Mouse (Mus musculus): ENCODE results near the gene Fgf5.

Gene Fgf5

GRCm38 (mm10) chr5:98306528-98306927 is 52.5 kb downstream of the Fgf5 start:
- DNase-seq, result no peak

DNA sequence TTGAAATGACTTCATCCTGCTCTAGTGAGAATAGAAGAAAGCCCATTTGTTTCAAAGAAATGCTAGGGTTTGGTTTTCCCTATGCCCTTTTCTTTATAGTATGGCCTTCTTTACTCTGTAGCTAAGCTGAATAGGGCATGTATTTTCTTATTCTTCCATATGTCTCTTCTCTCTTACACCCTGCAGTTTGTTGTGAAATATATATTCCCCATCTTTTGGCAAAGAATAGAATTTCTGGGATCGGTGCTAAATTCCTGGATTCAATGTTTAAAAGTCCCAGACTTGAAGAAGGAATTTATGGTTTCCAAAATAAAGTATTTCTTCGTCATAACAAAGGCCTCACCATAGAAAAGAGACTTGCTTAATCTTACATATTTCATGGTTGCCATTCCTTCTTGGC is 72.6 kb downstream of the Fgf5 start:
- no peak for DNase-seq
